In the genomic region with DNA sequence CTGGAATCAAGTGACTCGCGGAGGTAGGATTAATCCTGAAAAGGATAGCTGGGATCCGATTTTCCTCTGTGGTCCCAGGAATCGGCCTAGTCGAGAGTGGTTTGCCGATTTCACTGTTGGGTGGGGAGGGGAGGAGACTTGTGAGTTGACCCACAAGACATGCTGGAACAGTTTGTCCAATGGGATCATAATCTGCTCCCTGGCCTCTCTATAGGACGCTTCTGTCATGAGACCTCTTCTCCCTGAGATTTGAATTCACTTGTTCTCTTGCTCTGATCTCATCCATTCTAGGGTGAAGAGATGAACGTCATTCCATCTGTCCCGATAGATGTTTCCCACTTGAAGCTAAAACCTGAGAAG, we compare ENCODE assay signal across 8 mouse cellular contexts. TPM values are rescaled to one million over a fixed set of nuclear protein-coding genes. Genes with fewer than 3 reads are reported as not detected.
A peak's percentile ranks its signal among the peaks of the same experiment; 100 is the strongest.
DNase-seq lines count a peak whose midpoint lies in the region; ATAC-seq and TF ChIP-seq lines count a peak whose summit lies in the region.

No protein-coding gene starts in this region.

- H3K36me3 ChIP-seq in kidney, embryonic 15.5 days: peaks cover 6% of the 10 kb centered on the region; the same call in 1 of the 2 replicates
- H3K36me3 ChIP-seq in hindbrain, embryonic 14.5 days (replicated peaks; ENCODE audit: control insufficient read depth, insufficient read depth): 0 out of 2 replicates have a peak, but pooled peaks cover 8% of the 10 kb centered on the region
- H3K36me3 ChIP-seq in midbrain, embryonic 14.5 days (ENCODE audit: control insufficient read depth, insufficient read depth, low read length): no peaks in the 10 kb centered on the region

- H3K4me3 ChIP-seq in kidney, embryonic 15.5 days (replicated peaks): peak overlapping the region; percentile 51
- H3K4me3 ChIP-seq in bone marrow, adult 2 months (replicated peaks; ENCODE audit: control insufficient read depth, low read depth, low read length): peak overlapping the region; percentile 85
- peak overlapping the region; percentile 35 for H3K4me3 ChIP-seq in hindbrain, embryonic 14.5 days (replicated peaks; ENCODE audit: low read length)
- H3K4me3 ChIP-seq in midbrain, embryonic 14.5 days (replicated peaks; ENCODE audit: low read depth, low read length): peak overlapping the region; percentile 36

- H3K27ac ChIP-seq in kidney, embryonic 15.5 days: no peak overlapping the region
- H3K27ac ChIP-seq in bone marrow, adult 2 months (ENCODE audit: control insufficient read depth, insufficient read depth, low read depth, low read length, poor library complexity): peak overlapping the region; percentile 33; the same call in 1 of the 2 replicates
- no peak overlapping the region for H3K27ac ChIP-seq in hindbrain, embryonic 14.5 days
- H3K27ac ChIP-seq in midbrain, embryonic 14.5 days (replicated peaks; ENCODE audit: low read depth, low read length): no peak overlapping the region

- 0 out of 2 replicates have a peak, but pooled peaks cover 5% of the 10 kb centered on the region for H3K4me1 ChIP-seq in kidney, embryonic 15.5 days
- H3K4me1 ChIP-seq in bone marrow, adult 2 months (ENCODE audit: control insufficient read depth, insufficient read depth, low read length): no peaks in the 10 kb centered on the region
- H3K4me1 ChIP-seq in hindbrain, embryonic 14.5 days (replicated peaks; ENCODE audit: control insufficient read depth, insufficient read depth, low read length): no peaks in the 10 kb centered on the region
- no peaks in the 10 kb centered on the region for H3K4me1 ChIP-seq in midbrain, embryonic 14.5 days (ENCODE audit: control insufficient read depth, insufficient read depth, low read length)

- TF ChIP-seq CTCF in bone marrow, adult 2 months (IDR thresholded peaks at IDR 0.05; ENCODE audit: control insufficient read depth, insufficient read depth, low read length): no peak

- H3K9ac ChIP-seq in kidney, embryonic 15.5 days: peak overlapping the region; percentile 44
- H3K9ac ChIP-seq in hindbrain, embryonic 14.5 days: no peak overlapping the region
- H3K9ac ChIP-seq in midbrain, embryonic 14.5 days (replicated peaks; ENCODE audit: low read length): peak overlapping the region; percentile 36; the same call in 1 of the 2 replicates

- no peak for TF ChIP-seq POLR2A in bone marrow, adult 2 months (IDR thresholded peaks at IDR 0.05; ENCODE audit: borderline replicate concordance, control insufficient read depth, low read depth, low read length)

- no peak for DNase-seq in kidney, adult 11 months
- peak; percentile 24 for DNase-seq in hindbrain, embryonic 14.5 days (ENCODE audit: low spot score)
- DNase-seq in midbrain, embryonic 14.5 days: no peak
- DNase-seq in lung, postnatal 10 days: no peak
- no peak for DNase-seq in urinary bladder, adult 18-20 months (ENCODE audit: low spot score in 2 of 2)
- DNase-seq in adipocyte (ENCODE audit: low spot score): no peak

- no peaks in the 10 kb centered on the region for H3K27me3 ChIP-seq in kidney, embryonic 15.5 days
- H3K27me3 ChIP-seq in hindbrain, embryonic 14.5 days (ENCODE audit: control insufficient read depth, insufficient read depth, low read length): no peaks in the 10 kb centered on the region
- no peaks in the 10 kb centered on the region for H3K27me3 ChIP-seq in midbrain, embryonic 14.5 days (ENCODE audit: control insufficient read depth, insufficient read depth, low read length)

- 25% methylated on average over 9 of the region's 9 CpGs for WGBS in kidney, embryonic 15.5 days
- WGBS in bone marrow, adult 2 months: 9% methylated on average over 9 of the region's 9 CpGs
- WGBS in hindbrain, embryonic 14.5 days: 22% methylated on average over 9 of the region's 9 CpGs
- 34% methylated on average over 9 of the region's 9 CpGs for WGBS in midbrain, embryonic 14.5 days

- peak; percentile 88 for ATAC-seq in kidney, embryonic 15.5 days (replicated peaks; ENCODE audit: low FRiP score)
- peak; percentile 62 for ATAC-seq in hindbrain, embryonic 14.5 days (ENCODE audit: low FRiP score)
- ATAC-seq in midbrain, embryonic 14.5 days (ENCODE audit: low FRiP score, low TSS enrichment): peak; percentile 70

- peak overlapping the region; percentile 54 for H3K4me2 ChIP-seq in kidney, embryonic 15.5 days
- H3K4me2 ChIP-seq in hindbrain, embryonic 14.5 days (replicated peaks): peak overlapping the region; percentile 53
- peak overlapping the region; percentile 57 for H3K4me2 ChIP-seq in midbrain, embryonic 14.5 days (ENCODE audit: low read length)

- H3K9me3 ChIP-seq in kidney, embryonic 15.5 days (replicated peaks): no peaks in the 10 kb centered on the region
- no peaks in the 10 kb centered on the region for H3K9me3 ChIP-seq in hindbrain, embryonic 14.5 days (ENCODE audit: control insufficient read depth, low read length)
- no peaks in the 10 kb centered on the region for H3K9me3 ChIP-seq in midbrain, embryonic 14.5 days (ENCODE audit: control insufficient read depth, low read length)

RNA-seq across cellular contexts. Expression of gene Cenpi, which starts 0.4 kb away (rescaled TPM):
- 33.1 and 33.7 TPM in 2 replicates for polyA plus RNA-seq in kidney, embryonic 15.5 days (2015; fragmentation: Nextera tagmentation; extraction: Ambion mirVana)
- polyA plus RNA-seq in bone marrow, adult 2 months (2011; ENCODE audit: insufficient read depth, insufficient read length, low replicate concordance, missing spikeins): 16.3 and 17.4 TPM in 2 replicates
- 4.3 and 7.8 TPM in 2 replicates for polyA plus RNA-seq in hindbrain, embryonic 14.5 days (2014; fragmentation: Nextera tagmentation; extraction: Ambion mirVana)
- polyA plus RNA-seq in midbrain, embryonic 14.5 days (2014; fragmentation: Nextera tagmentation; extraction: Ambion mirVana): 5.7 and 8.6 TPM in 2 replicates

RNA-seq across cellular contexts. Expression of gene Tmem35a, which starts 13.2 kb away (rescaled TPM):
- 11.1 and 12.0 TPM in 2 replicates for polyA plus RNA-seq in kidney, embryonic 15.5 days (2015; fragmentation: Nextera tagmentation; extraction: Ambion mirVana)
- not detected in 2 replicates for polyA plus RNA-seq in bone marrow, adult 2 months (2011; ENCODE audit: insufficient read depth, insufficient read length, low replicate concordance, missing spikeins)
- 94.8 and 109 TPM in 2 replicates for polyA plus RNA-seq in hindbrain, embryonic 14.5 days (2014; fragmentation: Nextera tagmentation; extraction: Ambion mirVana)
- 91.3 and 91.7 TPM in 2 replicates for polyA plus RNA-seq in midbrain, embryonic 14.5 days (2014; fragmentation: Nextera tagmentation; extraction: Ambion mirVana)

RNA-seq across cellular contexts. Expression of gene Trmt2b, which starts 31.5 kb away (rescaled TPM):
- 16.9 and 18.9 TPM in 2 replicates for polyA plus RNA-seq in kidney, embryonic 15.5 days (2015; fragmentation: Nextera tagmentation; extraction: Ambion mirVana)
- 7.7 and 9.4 TPM in 2 replicates for polyA plus RNA-seq in bone marrow, adult 2 months (2011; ENCODE audit: insufficient read depth, insufficient read length, low replicate concordance, missing spikeins)
- 6.5 and 7.3 TPM in 2 replicates for polyA plus RNA-seq in hindbrain, embryonic 14.5 days (2014; fragmentation: Nextera tagmentation; extraction: Ambion mirVana)
- 3.2 and 5.9 TPM in 2 replicates for polyA plus RNA-seq in midbrain, embryonic 14.5 days (2014; fragmentation: Nextera tagmentation; extraction: Ambion mirVana)

Comparison
In these comparisons a context has a peak if more than half of its experiments do, and no peak if none do; other contexts are left out.
1. H3K4me3 ChIP-seq: peak in every context shown above with its lines; median percentile 85 in bone marrow, adult 2 months; 51 in kidney, embryonic 15.5 days; 36 in midbrain, embryonic 14.5 days; 35 in hindbrain, embryonic 14.5 days.
2. RNA of gene Tmem35a, which starts 13.2 kb away (polyA plus RNA-seq): 94.8 to 109 TPM in hindbrain, embryonic 14.5 days, 91.3 to 91.7 TPM in midbrain, embryonic 14.5 days and 11.1 to 12.0 TPM in kidney, embryonic 15.5 days; not detected in bone marrow, adult 2 months; every median in the first group is over 10 times any median in the second.
3. Peak in every context shown above with its lines, with median percentiles within 50 percentile points of each other: ATAC-seq and H3K4me2 ChIP-seq.